Mouse (Mus musculus): ENCODE measurements around the gene Krt88. TPM values are rescaled to one million over a fixed set of nuclear protein-coding genes. Genes with fewer than 3 reads are reported as not detected.

Krt88 gene
- polyA plus RNA-seq, 1 experiment from 2014 or later, result not detected

DNA sequence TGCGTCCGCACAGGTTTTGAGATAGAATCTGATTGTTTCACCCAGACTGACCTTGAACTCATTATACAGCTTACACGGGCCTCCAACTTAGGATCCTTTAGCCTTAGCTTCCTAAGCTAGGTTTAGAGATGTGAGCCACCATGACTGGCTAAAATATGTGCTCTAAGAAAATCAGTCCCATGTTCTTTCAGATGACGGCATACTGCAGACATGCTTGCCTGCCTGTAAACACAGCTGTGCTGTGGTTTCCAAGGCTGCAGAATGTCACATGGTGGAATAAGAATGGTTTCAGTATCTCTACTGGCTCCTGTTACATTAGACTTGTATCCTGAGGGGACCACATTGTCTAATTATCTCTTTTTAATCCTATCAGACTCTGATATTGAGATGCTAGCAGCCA lies 28.6 kb upstream of the Krt88 start:
- no peaks in the 10 kb centered on the region for H3K9me3 ChIP-seq (ENCODE audit: low read depth, low read length)
- no peak overlapping the region for H3K4me2 ChIP-seq
- DNase-seq (no peak), ATAC-seq (ENCODE audit: insufficient read depth) (no peak)
- no peak overlapping the region for H3K27ac ChIP-seq (ENCODE audit: low read depth)
- H3K4me3 ChIP-seq (ENCODE audit: low read depth, low read length), result no peak overlapping the region
- peaks cover 5% of the 10 kb centered on the region; the same call in 1 of the 2 replicates for H3K27me3 ChIP-seq (ENCODE audit: insufficient read depth, low read length)
- H3K36me3 ChIP-seq (ENCODE audit: insufficient read depth), result peaks cover 18% of the 10 kb centered on the region
- TF ChIP-seq CTCF (IDR thresholded peaks at IDR 0.05; ENCODE audit: low read depth), result no peak
- WGBS, result 70% methylated on average over 4 of the region's 4 CpGs
- no peak overlapping the region for H3K9ac ChIP-seq
- H3K4me1 ChIP-seq (ENCODE audit: insufficient read depth), result peaks cover 7% of the 10 kb centered on the region; the same call in 1 of the 2 replicates

- Histone ChIP-seq H3K27me3 (ENCODE audit: insufficient read depth, low read length) (no peaks in the 10 kb centered on the region), H3K4me2 (no peak overlapping the region), H3K4me1 (ENCODE audit: insufficient read depth) (no peaks in the 10 kb centered on the region), H3K9me3 (ENCODE audit: low read depth, low read length) (no peaks in the 10 kb centered on the region), H3K27ac (ENCODE audit: low read depth) (no peak overlapping the region), H3K36me3 (ENCODE audit: insufficient read depth) (peaks cover 22% of the 10 kb centered on the region), H3K9ac (no peak overlapping the region), H3K4me3 (ENCODE audit: low read depth, low read length) (no peak overlapping the region)
- peak; percentile 69 for DNase-seq
- 56% methylated on average over 6 of the region's 6 CpGs for WGBS
- TF ChIP-seq CTCF (IDR thresholded peaks at IDR 0.05; ENCODE audit: low read depth), result peak; percentile 64
- ATAC-seq (ENCODE audit: insufficient read depth), result no peak
Measured at GRCm38 (mm10) chr15:101420903-101421302, 26.6 kb upstream of the Krt88 start.

DNA sequence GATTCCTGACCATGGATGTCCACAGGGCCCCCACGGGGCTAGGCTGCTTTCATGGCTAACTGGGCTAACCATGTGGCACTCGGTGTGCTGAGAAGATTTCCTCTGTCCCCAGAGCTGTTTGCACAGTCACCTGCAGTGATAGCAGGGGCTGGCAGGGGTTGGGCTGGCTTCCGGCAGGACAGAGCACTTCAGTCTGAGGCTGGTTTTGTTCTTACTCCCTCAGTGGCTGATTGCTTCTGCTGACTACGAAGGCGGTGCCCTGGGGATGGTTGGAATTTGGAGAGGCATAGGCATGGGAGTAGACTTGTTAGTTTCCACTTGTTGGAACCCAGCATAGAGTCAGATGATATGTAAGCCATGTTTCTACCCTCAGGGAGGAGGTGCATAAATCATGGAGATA lies 22.6 kb upstream of the Krt88 start:
- peaks cover 26% of the 10 kb centered on the region for H3K36me3 ChIP-seq (ENCODE audit: insufficient read depth)
- peak; percentile 31 for DNase-seq

DNA sequence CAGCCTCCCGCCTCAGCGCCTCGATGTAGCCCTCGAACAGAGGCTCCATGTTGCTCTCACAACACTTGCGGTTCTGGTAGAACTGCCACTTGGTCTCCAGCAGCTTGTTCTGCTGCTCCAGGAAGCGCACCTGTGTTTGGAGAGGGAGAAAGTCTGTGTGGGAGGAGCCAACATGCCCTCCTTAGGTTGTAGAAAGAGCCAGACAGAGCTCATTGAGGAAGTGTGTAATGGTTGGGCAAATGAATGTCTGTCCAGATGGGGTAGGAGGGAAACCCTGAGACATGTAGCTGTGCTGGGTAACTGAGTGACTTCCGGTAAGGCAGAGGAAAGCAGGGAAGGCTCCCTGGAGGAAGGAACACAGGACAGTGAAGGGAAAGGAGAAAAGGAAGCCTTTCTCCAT lies 10.9 kb upstream of the Krt88 start:
- Histone ChIP-seq H3K27me3 (ENCODE audit: insufficient read depth, low read length) (peaks cover 28% of the 10 kb centered on the region), H3K9me3 (ENCODE audit: low read depth, low read length) (no peaks in the 10 kb centered on the region), H3K4me3 (ENCODE audit: low read depth, low read length) (no peak overlapping the region), H3K4me2 (no peak overlapping the region), H3K27ac (ENCODE audit: low read depth) (no peak overlapping the region), H3K9ac (no peak overlapping the region), H3K36me3 (ENCODE audit: insufficient read depth) (no peaks in the 10 kb centered on the region), H3K4me1 (ENCODE audit: insufficient read depth) (no peaks in the 10 kb centered on the region)
- ATAC-seq (ENCODE audit: insufficient read depth) (no peak), DNase-seq (peak; percentile 20)
- TF ChIP-seq CTCF (IDR thresholded peaks at IDR 0.05; ENCODE audit: low read depth), result no peak
- WGBS, result 77% methylated on average over 7 of the region's 7 CpGs

More for the DNA sequence above, 22.6 kb upstream of the Krt88 start:
- ATAC-seq (ENCODE audit: insufficient read depth), result peak; percentile 24; the same call in 1 of the 2 replicates
- no peaks in the 10 kb centered on the region for H3K4me1 ChIP-seq (ENCODE audit: insufficient read depth)
- H3K4me3 ChIP-seq (ENCODE audit: low read depth, low read length), result no peak overlapping the region
- H3K9me3 ChIP-seq (ENCODE audit: low read depth, low read length), result no peaks in the 10 kb centered on the region
- H3K27me3 ChIP-seq (ENCODE audit: insufficient read depth, low read length), result no peaks in the 10 kb centered on the region
- TF ChIP-seq CTCF (IDR thresholded peaks at IDR 0.05; ENCODE audit: low read depth), result no peak
- H3K27ac ChIP-seq (ENCODE audit: low read depth), result peak overlapping the region; percentile 42; the same call in 1 of the 2 replicates
- H3K9ac ChIP-seq, result no peak overlapping the region
- H3K4me2 ChIP-seq, result no peak overlapping the region
- 26% methylated on average over 5 of the region's 5 CpGs for WGBS

GRCm38 (mm10) chr15:101438555-101438954 lies 9.0 kb upstream of the Krt88 start, which contains the start of gene Krt87:
Gene Krt87 (minus strand): TSS chr15:101438804.
- H3K27ac ChIP-seq (ENCODE audit: low read depth), result no peak within 1 kb of the TSS
- H3K27me3 ChIP-seq (ENCODE audit: insufficient read depth, low read length), result peaks cover 28% of the 10 kb centered on the region
- H3K4me3 ChIP-seq (ENCODE audit: low read depth, low read length), result peak within 1 kb of the TSS; percentile 10
- H3K9ac ChIP-seq, result no peak within 1 kb of the TSS; the same call in 1 of the 2 replicates
- H3K4me2 ChIP-seq, result peak within 1 kb of the TSS; percentile 48
- TF ChIP-seq CTCF (IDR thresholded peaks at IDR 0.05; ENCODE audit: low read depth), result no peak
- H3K4me1 ChIP-seq (ENCODE audit: insufficient read depth), result no peaks in the 10 kb centered on the region
- no peaks in the 10 kb centered on the region for H3K9me3 ChIP-seq (ENCODE audit: low read depth, low read length)
- WGBS, result 2% methylated on average over 34 of the region's 34 CpGs
- H3K36me3 ChIP-seq (ENCODE audit: insufficient read depth), result no peaks in the 10 kb centered on the region
- DNase-seq (peak; percentile 29), ATAC-seq (ENCODE audit: insufficient read depth) (no peak)

- 64% methylated on average over 4 of the region's 4 CpGs for WGBS
- H3K4me1 ChIP-seq (ENCODE audit: insufficient read depth), result no peaks in the 10 kb centered on the region
- H3K9ac ChIP-seq, result no peak overlapping the region
- DNase-seq (no peak), ATAC-seq (ENCODE audit: insufficient read depth) (no peak)
- peaks cover 28% of the 10 kb centered on the region for H3K27me3 ChIP-seq (ENCODE audit: insufficient read depth, low read length)
- no peak for TF ChIP-seq CTCF (IDR thresholded peaks at IDR 0.05; ENCODE audit: low read depth)
- H3K9me3 ChIP-seq (ENCODE audit: low read depth, low read length), result no peaks in the 10 kb centered on the region
- no peak overlapping the region for H3K27ac ChIP-seq (ENCODE audit: low read depth)
- H3K36me3 ChIP-seq (ENCODE audit: insufficient read depth), result no peaks in the 10 kb centered on the region
- H3K4me3 ChIP-seq (ENCODE audit: low read depth, low read length), result no peak overlapping the region
- H3K4me2 ChIP-seq, result no peak overlapping the region
Measured at GRCm38 (mm10) chr15:101440837-101441236, 6.7 kb upstream of the Krt88 start.

GRCm38 (mm10) chr15:101446572-101446971 lies 972 bp upstream of the Krt88 start:
- H3K27ac ChIP-seq (ENCODE audit: low read depth), result no peak overlapping the region
- H3K4me3 ChIP-seq (ENCODE audit: low read depth, low read length), result no peak overlapping the region
- no peaks in the 10 kb centered on the region for H3K9me3 ChIP-seq (ENCODE audit: low read depth, low read length)
- no peaks in the 10 kb centered on the region for H3K4me1 ChIP-seq (ENCODE audit: insufficient read depth)
- H3K4me2 ChIP-seq, result no peak overlapping the region
- 68% methylated on average over 11 of the region's 11 CpGs for WGBS
- H3K36me3 ChIP-seq (ENCODE audit: insufficient read depth), result no peaks in the 10 kb centered on the region
- no peak overlapping the region for H3K9ac ChIP-seq
- ATAC-seq (ENCODE audit: insufficient read depth), result no peak
- H3K27me3 ChIP-seq (ENCODE audit: insufficient read depth, low read length), result no peaks in the 10 kb centered on the region
- no peak for TF ChIP-seq CTCF (IDR thresholded peaks at IDR 0.05; ENCODE audit: low read depth)
- DNase-seq, result no peak
